Mouse (Mus musculus): ENCODE data around the gene Foxp1. TPM values are rescaled to one million over a fixed set of nuclear protein-coding genes. Genes with fewer than 3 reads are reported as not detected.
A peak's percentile ranks its signal among the peaks of the same experiment; 100 is the strongest.

Gene Foxp1
- polyA plus RNA-seq, 1 experiment = 68.1 TPM

DNA sequence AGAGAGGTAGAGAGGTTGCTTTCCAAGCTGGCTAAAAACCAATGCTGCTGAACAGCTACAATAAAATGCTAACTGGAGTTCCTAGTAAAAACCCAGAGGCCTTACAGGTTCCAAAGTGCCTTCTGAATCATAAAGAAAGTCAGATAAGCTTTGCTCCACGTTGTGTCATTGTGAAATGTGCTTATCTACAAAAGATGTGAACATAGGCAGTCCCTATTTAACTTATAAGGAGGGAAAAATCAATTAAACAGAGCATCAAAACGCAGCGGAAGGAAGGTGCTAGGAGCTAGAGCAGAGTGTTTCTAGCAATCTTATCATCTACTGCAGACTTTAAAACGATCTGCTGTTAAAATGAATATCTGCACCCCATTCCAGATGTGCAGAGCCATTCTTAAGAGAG is 416.5 kb downstream of the Foxp1 start:
- TF ChIP-seq CTCF (IDR thresholded peaks at IDR 0.05; ENCODE audit: borderline replicate concordance, extremely low read depth, insufficient read depth, insufficient read length) = no peak
- DNase-seq (ENCODE audit: low read depth) = no peak

DNA sequence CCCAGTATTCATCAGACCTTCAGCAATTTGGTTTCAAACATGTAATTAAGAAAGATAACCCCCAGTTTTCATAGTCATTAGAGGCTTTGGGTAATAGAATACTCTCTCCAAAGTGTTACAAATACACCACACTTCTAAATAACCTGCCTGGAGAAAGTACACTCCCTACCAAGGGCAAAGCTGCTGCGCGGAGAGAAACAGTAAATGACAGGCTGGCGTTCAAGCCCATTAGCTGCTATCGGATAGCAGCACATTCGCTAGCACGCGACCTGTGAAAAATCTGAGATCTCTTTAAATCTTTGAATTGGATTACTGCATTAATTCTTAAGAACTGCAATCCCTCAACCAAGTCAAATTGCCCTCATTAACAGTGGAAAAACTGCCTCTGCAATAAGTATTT is 418.1 kb downstream of the Foxp1 start:
- TF ChIP-seq CTCF (IDR thresholded peaks at IDR 0.05; ENCODE audit: borderline replicate concordance, extremely low read depth, insufficient read depth, insufficient read length) = no peak
- no peak for TF ChIP-seq POLR2A (IDR thresholded peaks at IDR 0.05; ENCODE audit: borderline replicate concordance, extremely low read depth, insufficient read depth, insufficient read length, poor library complexity, severe bottlenecking)
- peak; percentile 68 for DNase-seq (ENCODE audit: low read depth)

DNA sequence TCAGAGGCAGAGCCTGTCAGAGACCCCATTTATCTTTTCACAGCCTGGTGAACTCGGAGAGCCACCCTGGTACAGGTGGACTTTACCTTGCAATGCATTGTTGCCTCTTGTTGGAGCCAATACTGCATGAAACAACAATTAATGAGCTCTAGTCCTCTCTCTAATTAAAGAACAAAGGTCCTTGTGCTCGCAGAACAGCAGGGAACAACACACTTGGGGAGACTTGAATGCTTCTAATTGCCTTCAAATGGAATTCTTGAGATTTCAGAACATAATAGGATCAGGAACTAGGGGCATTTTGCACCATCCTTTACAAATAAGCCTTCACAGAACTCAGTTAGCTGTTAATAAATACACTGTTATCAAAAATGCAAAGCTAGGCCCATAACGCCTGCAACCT is 418.6 kb downstream of the Foxp1 start:
- peak; percentile 66 for DNase-seq (ENCODE audit: low read depth)

DNA sequence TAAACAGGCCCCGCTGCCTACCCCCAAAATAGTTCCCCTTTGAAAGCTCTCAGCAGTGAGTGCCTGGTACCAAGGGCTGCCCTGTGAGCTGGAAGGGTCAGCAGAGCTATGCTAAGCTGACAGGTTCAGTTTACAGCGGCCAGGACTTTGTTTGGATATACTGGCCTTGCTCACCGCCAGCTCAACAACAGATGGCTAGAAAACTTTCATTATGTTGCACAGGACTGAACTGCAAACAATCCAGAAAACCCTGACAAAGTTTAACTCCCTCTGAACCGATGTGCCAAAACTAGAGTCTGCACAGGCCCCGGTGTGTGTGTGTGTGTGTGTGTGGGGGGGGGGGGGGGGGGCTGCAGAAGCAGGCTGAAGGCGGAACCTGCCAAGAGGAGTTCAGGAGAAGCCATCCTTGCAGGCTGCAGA is 421.0 kb downstream of the Foxp1 start:
- TF ChIP-seq POLR2A (IDR thresholded peaks at IDR 0.05; ENCODE audit: borderline replicate concordance, extremely low read depth, insufficient read depth, insufficient read length, poor library complexity, severe bottlenecking) = no peak
- no peak for TF ChIP-seq CTCF (IDR thresholded peaks at IDR 0.05; ENCODE audit: borderline replicate concordance, extremely low read depth, insufficient read depth, insufficient read length)
- DNase-seq (ENCODE audit: low read depth) = peak; percentile 73

More for the DNA sequence above, 418.6 kb downstream of the Foxp1 start:
- TF ChIP-seq POLR2A (IDR thresholded peaks at IDR 0.05; ENCODE audit: borderline replicate concordance, extremely low read depth, insufficient read depth, insufficient read length, poor library complexity, severe bottlenecking) (no peak), CTCF (IDR thresholded peaks at IDR 0.05; ENCODE audit: borderline replicate concordance, extremely low read depth, insufficient read depth, insufficient read length) (no peak)

DNA sequence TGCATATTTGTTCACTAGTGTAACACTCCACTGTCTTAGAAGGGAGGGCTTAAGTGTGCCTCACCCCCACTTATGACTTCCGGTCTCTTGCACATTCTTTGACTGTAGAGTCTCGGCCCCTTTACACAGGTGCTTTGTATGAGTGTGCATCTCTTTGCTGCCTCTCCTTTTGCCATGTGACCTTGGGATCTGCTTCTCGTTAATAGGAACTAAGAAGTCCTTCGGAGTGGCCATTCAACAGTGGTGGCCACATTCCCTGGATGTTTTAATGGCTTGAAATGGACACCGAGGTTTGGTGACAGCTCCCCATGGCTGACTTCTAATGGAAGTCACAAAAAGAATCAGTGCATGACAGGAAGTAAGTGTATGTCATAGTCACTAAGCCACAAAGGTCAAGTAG is 422.2 kb downstream of the Foxp1 start:
- no peak for DNase-seq (ENCODE audit: low read depth)
- TF ChIP-seq CTCF (IDR thresholded peaks at IDR 0.05; ENCODE audit: borderline replicate concordance, extremely low read depth, insufficient read depth, insufficient read length) = no peak
- TF ChIP-seq POLR2A (IDR thresholded peaks at IDR 0.05; ENCODE audit: borderline replicate concordance, extremely low read depth, insufficient read depth, insufficient read length, poor library complexity, severe bottlenecking) = no peak

DNA sequence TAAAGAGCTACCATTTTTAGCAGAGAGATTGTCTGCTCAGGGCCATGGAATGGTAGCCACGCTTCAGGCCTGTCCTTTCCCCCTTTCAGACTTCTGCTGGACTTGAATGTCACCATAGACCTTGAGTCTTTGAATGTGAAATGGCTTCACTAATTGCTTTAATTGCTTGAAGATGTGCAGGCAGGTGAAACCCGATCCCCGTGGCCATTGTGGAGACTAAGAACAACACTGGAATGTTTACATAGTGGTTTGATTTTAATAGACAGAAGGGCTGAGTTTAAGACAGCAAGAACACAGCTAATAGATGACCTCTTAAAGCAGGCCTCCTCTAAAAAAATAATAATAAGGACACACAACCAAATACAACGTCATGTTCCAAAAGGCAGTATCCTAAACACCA is 422.7 kb downstream of the Foxp1 start:
- DNase-seq (ENCODE audit: low read depth) = no peak
- TF ChIP-seq POLR2A (IDR thresholded peaks at IDR 0.05; ENCODE audit: borderline replicate concordance, extremely low read depth, insufficient read depth, insufficient read length, poor library complexity, severe bottlenecking) (no peak), CTCF (IDR thresholded peaks at IDR 0.05; ENCODE audit: borderline replicate concordance, extremely low read depth, insufficient read depth, insufficient read length) (no peak)

DNA sequence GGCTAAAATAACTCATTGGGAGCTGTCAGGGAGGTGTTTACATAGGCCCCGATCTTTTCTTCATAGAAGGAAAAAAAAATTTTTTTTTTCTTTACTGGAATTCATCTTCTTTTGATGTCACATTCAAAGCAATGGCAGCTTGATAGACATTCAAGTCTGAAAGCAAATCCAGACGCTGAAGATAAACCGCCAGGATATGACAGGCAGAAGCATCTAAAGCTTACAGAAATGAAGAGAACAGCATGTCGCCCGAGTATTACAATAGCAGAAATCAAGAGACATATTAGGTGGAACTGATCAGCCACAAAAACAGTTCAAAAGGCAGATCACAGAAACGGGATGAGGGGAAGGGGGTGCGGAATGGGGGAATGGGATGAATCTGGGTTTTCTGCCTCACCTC is 425.3 kb downstream of the Foxp1 start:
- peak; percentile 74 for DNase-seq (ENCODE audit: low read depth)
- TF ChIP-seq POLR2A (IDR thresholded peaks at IDR 0.05; ENCODE audit: borderline replicate concordance, extremely low read depth, insufficient read depth, insufficient read length, poor library complexity, severe bottlenecking) = no peak
- no peak for TF ChIP-seq CTCF (IDR thresholded peaks at IDR 0.05; ENCODE audit: borderline replicate concordance, extremely low read depth, insufficient read depth, insufficient read length)

DNA sequence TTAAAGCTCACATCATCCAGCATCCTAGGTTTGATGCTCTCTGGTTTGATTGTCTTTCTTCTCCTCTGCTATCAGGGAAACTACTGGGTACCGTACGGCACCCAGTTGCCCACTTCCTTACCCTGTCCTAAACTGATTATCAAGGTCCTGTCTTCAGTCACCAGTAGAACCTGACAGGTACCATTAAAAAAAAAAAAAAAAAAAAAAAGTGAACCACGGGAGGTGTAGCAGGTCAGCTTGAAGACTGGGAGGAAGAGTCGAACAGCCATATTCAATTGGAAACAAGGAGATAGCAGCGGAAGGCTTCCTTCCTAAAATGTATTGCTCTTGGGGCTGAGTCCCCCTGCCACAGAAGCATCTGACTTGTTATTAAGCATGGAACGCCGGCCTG is 425.8 kb downstream of the Foxp1 start:
- TF ChIP-seq POLR2A (IDR thresholded peaks at IDR 0.05; ENCODE audit: borderline replicate concordance, extremely low read depth, insufficient read depth, insufficient read length, poor library complexity, severe bottlenecking) (no peak), CTCF (IDR thresholded peaks at IDR 0.05; ENCODE audit: borderline replicate concordance, extremely low read depth, insufficient read depth, insufficient read length) (no peak)
- DNase-seq (ENCODE audit: low read depth) = no peak

DNA sequence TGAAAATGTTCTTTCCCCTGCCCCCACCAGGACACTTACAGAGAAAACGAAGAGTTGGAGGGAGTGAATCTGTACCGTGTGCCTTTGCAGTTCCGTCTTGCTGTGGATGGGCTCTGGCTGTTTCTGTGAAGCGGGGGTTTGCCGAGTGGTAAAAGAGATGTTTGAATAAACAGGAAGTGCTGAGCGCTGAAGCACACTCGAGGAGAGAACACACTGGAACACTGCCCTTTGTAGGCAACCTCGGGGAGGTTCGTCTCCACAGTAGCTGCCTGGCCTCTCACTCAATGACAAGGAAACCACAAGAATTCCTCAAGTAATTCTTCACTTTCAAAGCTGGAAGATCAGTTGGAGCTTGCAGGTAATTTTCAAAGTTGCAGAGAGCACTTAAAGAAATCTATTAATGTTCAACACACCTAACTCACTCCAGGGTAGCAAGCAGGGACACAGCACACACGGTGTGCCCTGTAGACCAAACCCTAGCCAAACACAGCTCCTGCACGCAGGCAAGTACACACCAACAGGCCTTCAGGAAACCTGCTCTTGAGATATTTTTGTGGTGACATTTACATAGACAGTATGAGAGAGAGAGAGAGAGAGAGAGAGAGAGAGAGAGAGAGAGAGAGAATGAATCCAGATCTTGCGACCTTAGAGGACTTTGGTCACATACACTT is 426.3 kb downstream of the Foxp1 start:
- peak; percentile 54 for DNase-seq (ENCODE audit: low read depth)

DNA sequence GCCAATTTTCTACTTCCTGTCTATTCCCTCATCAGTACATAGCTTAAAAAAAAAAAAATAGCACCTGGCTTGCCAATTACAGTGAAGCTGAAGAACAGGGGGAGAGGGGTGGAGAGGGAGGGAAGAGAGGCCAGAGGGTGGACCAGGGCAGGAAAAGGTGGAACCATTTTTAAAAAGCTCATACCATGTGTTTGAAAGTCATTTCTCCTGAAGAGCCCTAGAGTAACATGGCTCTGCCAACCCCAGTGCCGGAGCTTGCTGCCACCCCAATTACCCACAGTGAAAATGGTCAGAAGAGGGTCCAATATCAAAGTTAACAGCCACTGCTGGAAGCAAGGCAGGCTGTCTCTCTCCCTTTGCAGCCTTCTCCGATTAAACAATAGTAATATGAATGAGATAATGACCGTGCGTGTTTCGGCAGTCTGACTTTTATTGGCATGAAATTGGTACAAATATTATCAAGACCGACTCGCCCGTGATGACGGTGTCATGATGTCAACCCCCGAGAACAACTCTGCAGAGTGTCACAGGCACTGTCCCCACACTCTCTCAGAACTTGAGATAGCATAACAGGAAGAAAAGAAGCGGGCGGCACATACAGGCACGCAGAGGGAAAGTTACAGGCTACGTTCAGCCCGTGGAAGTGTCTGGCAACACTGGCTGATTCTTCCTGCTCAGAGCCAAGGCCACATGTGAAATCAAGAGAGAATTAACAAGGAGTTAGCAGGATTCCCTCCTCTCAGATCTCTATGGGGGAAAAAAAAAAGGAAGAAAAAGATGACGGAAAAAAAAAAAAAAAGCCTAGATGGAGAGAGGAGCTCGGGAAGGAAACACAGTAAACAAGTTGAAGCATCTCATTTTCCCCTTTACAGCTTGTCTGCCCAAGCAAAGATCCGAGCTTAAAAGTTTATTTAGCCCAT is 427.1 kb downstream of the Foxp1 start:
- TF ChIP-seq CTCF (IDR thresholded peaks at IDR 0.05; ENCODE audit: borderline replicate concordance, extremely low read depth, insufficient read depth, insufficient read length) = no peak
- no peak for TF ChIP-seq POLR2A (IDR thresholded peaks at IDR 0.05; ENCODE audit: borderline replicate concordance, extremely low read depth, insufficient read depth, insufficient read length, poor library complexity, severe bottlenecking)
- DNase-seq (ENCODE audit: low read depth) = peak; percentile 40

More for the DNA sequence above, 426.3 kb downstream of the Foxp1 start:
- TF ChIP-seq POLR2A (IDR thresholded peaks at IDR 0.05; ENCODE audit: borderline replicate concordance, extremely low read depth, insufficient read depth, insufficient read length, poor library complexity, severe bottlenecking) (no peak), CTCF (IDR thresholded peaks at IDR 0.05; ENCODE audit: borderline replicate concordance, extremely low read depth, insufficient read depth, insufficient read length) (no peak)

DNA sequence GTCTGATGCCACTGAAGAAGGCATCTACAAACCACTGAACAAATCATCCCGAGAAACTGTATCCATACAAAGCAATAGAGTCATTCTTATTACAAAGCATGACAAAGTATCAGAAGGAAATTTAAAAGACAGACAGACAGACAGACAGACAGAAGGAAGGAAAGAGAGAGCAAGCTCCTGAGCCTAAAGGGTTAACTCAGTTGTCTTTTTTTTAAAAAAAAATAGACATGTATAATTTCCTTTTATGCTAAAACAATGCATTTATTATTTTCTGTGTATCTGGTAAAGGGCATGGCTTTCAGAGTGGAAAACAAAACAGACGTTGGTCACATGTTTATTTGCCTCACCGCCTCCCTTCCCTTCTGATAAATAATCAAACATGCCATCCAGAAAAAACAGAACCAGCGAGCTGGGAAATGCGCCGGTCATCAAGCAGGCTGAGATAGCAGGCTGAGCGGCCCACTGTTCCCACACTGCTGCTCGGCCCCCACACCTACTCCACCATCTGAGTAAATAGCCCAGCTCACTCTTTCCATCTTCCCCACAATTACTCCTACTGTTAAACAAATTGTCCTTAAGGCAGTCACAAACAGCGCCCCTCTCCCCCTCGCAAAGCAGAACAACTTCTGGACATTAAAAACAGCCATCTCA is 428.1 kb downstream of the Foxp1 start:
- TF ChIP-seq CTCF (IDR thresholded peaks at IDR 0.05; ENCODE audit: borderline replicate concordance, extremely low read depth, insufficient read depth, insufficient read length) (no peak), POLR2A (IDR thresholded peaks at IDR 0.05; ENCODE audit: borderline replicate concordance, extremely low read depth, insufficient read depth, insufficient read length, poor library complexity, severe bottlenecking) (no peak)
- peak; percentile 54 for DNase-seq (ENCODE audit: low read depth)

All from brain, embryonic 14.5 days (tissue).